12 mouse cellular contexts compared by ENCODE assay signal in the genomic region with DNA sequence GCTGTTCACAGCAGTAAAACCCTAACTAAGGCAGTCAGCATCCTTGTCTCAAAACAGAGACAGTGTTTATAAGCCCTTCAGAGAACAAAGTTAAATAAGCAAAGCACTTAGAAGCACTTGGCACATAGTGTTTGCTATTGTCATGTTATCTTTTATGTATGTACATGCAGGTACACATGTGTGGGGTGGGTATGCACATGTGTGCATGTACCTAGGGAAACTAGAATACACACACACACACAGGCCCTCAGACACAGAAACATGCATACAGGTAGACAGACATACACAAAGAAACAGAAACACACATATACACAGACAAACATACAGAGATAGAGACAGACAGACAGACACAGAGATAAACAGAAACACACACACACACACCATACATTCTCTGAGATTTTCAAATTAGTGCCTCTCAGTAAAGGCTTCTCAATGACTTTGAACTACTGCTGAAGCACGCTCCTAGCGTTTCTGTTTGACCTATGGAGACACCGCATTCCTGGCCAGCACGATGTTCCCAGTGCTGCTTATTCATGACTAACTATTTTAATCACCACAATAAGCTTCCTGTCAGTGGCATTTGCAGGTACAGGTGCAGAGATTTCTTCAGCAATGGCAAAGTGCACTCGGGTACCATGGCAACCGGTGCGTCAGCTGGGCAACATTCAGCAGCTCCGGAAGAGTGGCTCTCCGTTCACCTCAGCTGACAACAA.
DNase-seq lines count a peak whose midpoint lies in the region; ATAC-seq and TF ChIP-seq lines count a peak whose summit lies in the region.
"Had no signal": no experiment of that assay in that cellular context is flagged by ENCODE, and none has a peak within 500 bp of the region (broad histone marks: within the 10 kb centered on the region; RNA-seq: fewer than 3 reads in every experiment).

No protein-coding gene starts in this region.

- no peak overlapping the region for H3K9ac ChIP-seq in embryonic facial prominence, embryonic 11.5 days (replicated peaks; ENCODE audit: low read length)
- H3K9ac ChIP-seq in lung, postnatal 0 days (replicated peaks; ENCODE audit: low read depth), result no peak overlapping the region
- no peak overlapping the region for H3K9ac ChIP-seq in heart, embryonic 12.5 days
- no peak overlapping the region for H3K9ac ChIP-seq in heart, embryonic 11.5 days (ENCODE audit: low read depth, low read length)
- H3K9ac ChIP-seq: limb, embryonic 12.5 days; neural tube, embryonic 12.5 days had no signal

- ATAC-seq in embryonic facial prominence, embryonic 11.5 days (replicated peaks; ENCODE audit: insufficient number of reproducible peaks, low FRiP score, low TSS enrichment, low read depth), result no peak
- peak; percentile 84 for ATAC-seq in lung, postnatal 0 days
- no peak for ATAC-seq in heart, embryonic 12.5 days (ENCODE audit: insufficient number of reproducible peaks, low FRiP score)
- no peak for ATAC-seq in heart, embryonic 11.5 days (replicated peaks; ENCODE audit: insufficient number of reproducible peaks, low FRiP score, low TSS enrichment)

- WGBS in embryonic facial prominence, embryonic 11.5 days, result 72% methylated on average over 9 of the region's 9 CpGs
- WGBS in lung, postnatal 0 days, result 47% methylated on average over 9 of the region's 9 CpGs
- 81% methylated on average over 9 of the region's 9 CpGs for WGBS in heart, embryonic 12.5 days
- WGBS in heart, embryonic 11.5 days (ENCODE audit: insufficient replicate concordance), result 76% methylated on average over 9 of the region's 9 CpGs

- H3K4me1 ChIP-seq in embryonic facial prominence, embryonic 11.5 days (ENCODE audit: control insufficient read depth, insufficient read depth, low read length), result no peaks in the 10 kb centered on the region
- H3K4me1 ChIP-seq in lung, postnatal 0 days (ENCODE audit: insufficient read depth, low read depth, low read length), result no peaks in the 10 kb centered on the region
- H3K4me1 ChIP-seq in heart, embryonic 12.5 days (replicated peaks), result no peaks in the 10 kb centered on the region
- no peaks in the 10 kb centered on the region for H3K4me1 ChIP-seq in heart, embryonic 11.5 days (ENCODE audit: control insufficient read depth, insufficient read depth, low read length)
- H3K4me1 ChIP-seq: heart, embryonic 10.5 days; limb, embryonic 12.5 days; neural tube, embryonic 12.5 days had no signal

- no peak overlapping the region for H3K27ac ChIP-seq in embryonic facial prominence, embryonic 11.5 days (replicated peaks; ENCODE audit: low read depth, low read length)
- H3K27ac ChIP-seq in lung, postnatal 0 days (ENCODE audit: low read length), result no peak overlapping the region
- H3K27ac ChIP-seq in heart, embryonic 12.5 days (ENCODE audit: poor library complexity, severe bottlenecking), result no peak overlapping the region
- no peak overlapping the region for H3K27ac ChIP-seq in heart, embryonic 11.5 days (ENCODE audit: low read depth, low read length)
- H3K27ac ChIP-seq: heart, embryonic 10.5 days; limb, embryonic 12.5 days; neural tube, embryonic 12.5 days had no signal

- H3K4me3 ChIP-seq in embryonic facial prominence, embryonic 11.5 days (ENCODE audit: low read depth, low read length), result no peak overlapping the region
- no peak overlapping the region for H3K4me3 ChIP-seq in lung, postnatal 0 days (ENCODE audit: low read depth, low read length)
- no peak overlapping the region for H3K4me3 ChIP-seq in heart, embryonic 12.5 days
- no peak overlapping the region for H3K4me3 ChIP-seq in heart, embryonic 11.5 days (ENCODE audit: low read depth, low read length)
- H3K4me3 ChIP-seq: heart, embryonic 10.5 days; limb, embryonic 12.5 days; neural tube, embryonic 12.5 days had no signal

- no peaks in the 10 kb centered on the region for H3K9me3 ChIP-seq in embryonic facial prominence, embryonic 11.5 days (replicated peaks; ENCODE audit: control insufficient read depth, low read length)
- no peaks in the 10 kb centered on the region for H3K9me3 ChIP-seq in lung, postnatal 0 days (ENCODE audit: low read length)
- no peaks in the 10 kb centered on the region for H3K9me3 ChIP-seq in heart, embryonic 12.5 days (replicated peaks)
- no peaks in the 10 kb centered on the region for H3K9me3 ChIP-seq in heart, embryonic 11.5 days (replicated peaks; ENCODE audit: control insufficient read depth, low read length)
- H3K9me3 ChIP-seq: heart, embryonic 10.5 days; limb, embryonic 12.5 days; neural tube, embryonic 12.5 days had no signal

- H3K27me3 ChIP-seq in embryonic facial prominence, embryonic 11.5 days (ENCODE audit: control insufficient read depth, insufficient read depth, low read length), result no peaks in the 10 kb centered on the region
- no peaks in the 10 kb centered on the region for H3K27me3 ChIP-seq in lung, postnatal 0 days (replicated peaks; ENCODE audit: insufficient read depth, low read length)
- H3K27me3 ChIP-seq in heart, embryonic 12.5 days (replicated peaks), result no peaks in the 10 kb centered on the region
- H3K27me3 ChIP-seq in heart, embryonic 11.5 days (ENCODE audit: control insufficient read depth, insufficient read depth, low read length), result no peaks in the 10 kb centered on the region
- H3K27me3 ChIP-seq: limb, embryonic 12.5 days; neural tube, embryonic 12.5 days had no signal

- DNase-seq in R1 (ENCODE audit: low read depth, low spot score), result peak; percentile 20
- peak; percentile 32 for DNase-seq in embryonic facial prominence, embryonic 11.5 days (ENCODE audit: low spot score)
- peak; percentile 3 for DNase-seq in kidney, adult 9 months
- DNase-seq in lung, postnatal 0 days (ENCODE audit: low spot score), result peak; percentile 70
- no peak for DNase-seq in gastrocnemius, adult 18-20 months (ENCODE audit: low spot score)
- DNase-seq in ovary, adult 18-20 months (ENCODE audit: low spot score), result no peak

- TF ChIP-seq CTCF in lung, postnatal 0 days (IDR thresholded peaks at IDR 0.05), result no peak

- no peak overlapping the region for H3K4me2 ChIP-seq in embryonic facial prominence, embryonic 11.5 days (ENCODE audit: low read depth, low read length)
- H3K4me2 ChIP-seq in lung, postnatal 0 days (replicated peaks; ENCODE audit: low read depth, low read length), result no peak overlapping the region
- no peak overlapping the region for H3K4me2 ChIP-seq in heart, embryonic 12.5 days
- H3K4me2 ChIP-seq in heart, embryonic 11.5 days, result no peak overlapping the region
- H3K4me2 ChIP-seq: limb, embryonic 12.5 days; neural tube, embryonic 12.5 days had no signal

- no peak for TF ChIP-seq EP300 in lung, postnatal 0 days (IDR thresholded peaks at IDR 0.05)

- no peaks in the 10 kb centered on the region for H3K36me3 ChIP-seq in embryonic facial prominence, embryonic 11.5 days (replicated peaks; ENCODE audit: control insufficient read depth, insufficient read depth, low read depth, low read length)
- H3K36me3 ChIP-seq in lung, postnatal 0 days (ENCODE audit: insufficient read depth, low read length), result no peaks in the 10 kb centered on the region
- no peaks in the 10 kb centered on the region for H3K36me3 ChIP-seq in heart, embryonic 12.5 days
- no peaks in the 10 kb centered on the region for H3K36me3 ChIP-seq in heart, embryonic 11.5 days (ENCODE audit: control insufficient read depth, insufficient read depth, low read length)
- H3K36me3 ChIP-seq: G1E; heart, embryonic 10.5 days; limb, embryonic 12.5 days; neural tube, embryonic 12.5 days had no signal

Comparison
In these comparisons a context has a peak if more than half of its experiments do, and no peak if none do; other contexts are left out.
1. DNase-seq: peak in R1 (single experiment), embryonic facial prominence, embryonic 11.5 days (single experiment), kidney, adult 9 months (single experiment) and lung, postnatal 0 days (single experiment); none in gastrocnemius, adult 18-20 months (single experiment) and ovary, adult 18-20 months (single experiment).